Mouse (Mus musculus) cortical plate, adult 2 months (tissue): ENCODE results near the gene Creb3.

Experiments
- CTCF ChIP-seq: fragments of 200-500 bp; IDR thresholded peaks from 2 replicates; pipeline ENCODE4 v1.5.1; 2011; ENCODE audit warnings: mild to moderate bottlenecking, control low read depth, low read length; ENCODE audit not compliant: insufficient read depth; ENCODE audit errors: extremely low read depth
- POLR2A ChIP-seq: fragments of 200-500 bp; IDR thresholded peaks from 2 replicates; pipeline ENCODE4 v1.6.1; 2011; ENCODE audit warnings: mild to moderate bottlenecking, low read length, control low read depth; ENCODE audit not compliant: insufficient read depth; ENCODE audit errors: extremely low read depth

GRCm38 (mm10) chr4:43571395-43572045, 9.4 kb downstream of the Creb3 start:
- TF ChIP-seq CTCF: no peak
- TF ChIP-seq POLR2A: no peak
